11 mouse cellular contexts compared by ENCODE assay signal in the genomic region with DNA sequence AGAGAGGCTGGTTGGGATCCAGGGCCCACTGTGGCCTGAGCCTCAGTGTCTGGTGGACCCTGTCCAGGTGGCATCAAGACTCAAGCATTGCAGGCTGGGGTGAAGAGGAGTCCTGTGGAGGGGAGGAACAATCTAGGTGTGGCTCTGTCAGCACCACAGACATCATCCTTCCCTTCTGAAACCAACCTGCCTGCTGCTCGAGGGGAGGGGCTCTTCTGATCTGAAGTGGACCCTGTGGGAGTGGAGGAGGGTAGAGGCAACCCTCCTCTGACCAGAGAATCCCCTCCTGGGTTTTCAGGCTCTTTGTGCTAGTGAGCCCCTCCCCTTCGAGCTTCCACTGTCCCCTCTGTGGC. TPM values are rescaled to one million over a fixed set of nuclear protein-coding genes. Genes with fewer than 3 reads are reported as not detected.
DNase-seq lines count a peak whose midpoint lies in the region; ATAC-seq and TF ChIP-seq lines count a peak whose summit lies in the region.
"Had no signal": no experiment of that assay in that cellular context is flagged by ENCODE, and none has a peak within 500 bp of the region (broad histone marks: within the 10 kb centered on the region; RNA-seq: fewer than 3 reads in every experiment).

No protein-coding gene starts in this region.

- H3K27me3 ChIP-seq in heart, embryonic 16.5 days (ENCODE audit: control insufficient read depth, insufficient read depth, low read length) = no peaks in the 10 kb centered on the region
- H3K27me3 ChIP-seq in MEL (ENCODE audit: control insufficient read depth in 1 of 2, insufficient read depth in 2 of 2, low read length in 2 of 2) = no peaks in the 10 kb centered on the region
- H3K27me3 ChIP-seq in hindbrain, embryonic 12.5 days = no peaks in the 10 kb centered on the region
- H3K27me3 ChIP-seq in midbrain, embryonic 12.5 days = no peaks in the 10 kb centered on the region

- TF ChIP-seq RAD21 in MEL (IDR thresholded peaks at IDR 0.05; ENCODE audit: low read depth, low read length) = no peak

- H3K9ac ChIP-seq in heart, embryonic 16.5 days (ENCODE audit: low read length) = no peak overlapping the region; the same call in 1 of the 2 replicates
- peak overlapping the region; percentile 50 for H3K9ac ChIP-seq in MEL (ENCODE audit: control insufficient read depth, low read depth, low read length, poor library complexity, severe bottlenecking)
- peak overlapping the region; percentile 52 for H3K9ac ChIP-seq in hindbrain, embryonic 12.5 days
- peak overlapping the region; percentile 66 for H3K9ac ChIP-seq in midbrain, embryonic 12.5 days (replicated peaks)

- TF ChIP-seq CTCF in MEL (IDR thresholded peaks at IDR 0.05 in 2 of 3, conservative IDR thresholded peaks at IDR 0.05 in 1 of 3; ENCODE audit: control insufficient read depth in 1 of 3, insufficient read depth in 1 of 3, low read depth in 2 of 3, low read length in 3 of 3, poor library complexity in 1 of 3, severe bottlenecking in 1 of 3) = no peak

- H3K36me3 ChIP-seq in heart, embryonic 16.5 days (ENCODE audit: control insufficient read depth, insufficient read depth) = no peaks in the 10 kb centered on the region
- H3K36me3 ChIP-seq in MEL (ENCODE audit: control insufficient read depth in 1 of 2, insufficient read depth in 2 of 2, low read length in 2 of 2) = peaks cover 7 to 58% of the 10 kb centered on the region in 2 experiments
- H3K36me3 ChIP-seq in hindbrain, embryonic 12.5 days = peaks cover 37% of the 10 kb centered on the region
- peaks cover 43% of the 10 kb centered on the region for H3K36me3 ChIP-seq in midbrain, embryonic 12.5 days

- peak overlapping the region; percentile 64 for H3K27ac ChIP-seq in heart, embryonic 16.5 days (ENCODE audit: low read length)
- H3K27ac ChIP-seq in MEL (ENCODE audit: control insufficient read depth, low read depth, low read length) = peak overlapping the region; percentile 100
- peak overlapping the region; percentile 87 for H3K27ac ChIP-seq in hindbrain, embryonic 12.5 days
- H3K27ac ChIP-seq in midbrain, embryonic 12.5 days (replicated peaks) = peak overlapping the region; percentile 96

- no peak for DNase-seq in heart, postnatal 4 days
- no peak for DNase-seq in MEL (ENCODE audit: low read depth, low spot score)
- DNase-seq in cerebellum, adult 11 months = no peak
- DNase-seq in spleen, postnatal 4 days (ENCODE audit: low spot score in 2 of 2) = no peak
- DNase-seq: adrenal gland, postnatal 10 days; heart, adult 11 months; lung, embryonic 14.5 days had no signal

- no peak; the same call in 1 of the 2 replicates for ATAC-seq in heart, embryonic 16.5 days (replicated peaks; ENCODE audit: extremely low read depth, insufficient read depth, low FRiP score)
- 0 out of 2 replicates have a peak, but pooled peaks have one; percentile 9 for ATAC-seq in hindbrain, embryonic 12.5 days (ENCODE audit: low FRiP score)
- no peak for ATAC-seq in midbrain, embryonic 12.5 days (ENCODE audit: low FRiP score, low read depth)
- ATAC-seq in cerebellum, adult (ENCODE audit: insufficient number of reproducible peaks, low FRiP score, low TSS enrichment) = no peak; the same call in 1 of the 2 replicates

- peaks cover 19% of the 10 kb centered on the region for H3K79me2 ChIP-seq in MEL (ENCODE audit: control insufficient read depth, insufficient read depth, low read length, poor library complexity)

- H3K4me2 ChIP-seq in heart, embryonic 16.5 days (ENCODE audit: low read depth, low read length) = no peak overlapping the region
- peak overlapping the region; percentile 13; the same call in 1 of the 2 replicates for H3K4me2 ChIP-seq in hindbrain, embryonic 12.5 days (replicated peaks)
- peak overlapping the region; percentile 29 for H3K4me2 ChIP-seq in midbrain, embryonic 12.5 days (replicated peaks)
- H3K4me2 ChIP-seq: lung, embryonic 14.5 days had no signal

- TF ChIP-seq POLR2A in MEL (IDR thresholded peaks at IDR 0.05; ENCODE audit: control insufficient read depth in 1 of 2, insufficient read depth in 1 of 2, low read depth in 1 of 2, low read length in 2 of 2, poor library complexity in 1 of 2) = no peak

- no peak for TF ChIP-seq EP300 in MEL (IDR thresholded peaks at IDR 0.05; ENCODE audit: low read depth in 1 of 2, low read length in 2 of 2)

- WGBS in heart, embryonic 16.5 days = 26% methylated on average over 2 of the region's 2 CpGs
- WGBS in hindbrain, embryonic 12.5 days = 10% methylated on average over 2 of the region's 2 CpGs
- WGBS in midbrain, embryonic 12.5 days = 4% methylated on average over 2 of the region's 2 CpGs

- no peaks in the 10 kb centered on the region for H3K9me3 ChIP-seq in heart, embryonic 16.5 days (replicated peaks; ENCODE audit: control insufficient read depth, low read length)
- no peaks in the 10 kb centered on the region for H3K9me3 ChIP-seq in MEL (replicated peaks; ENCODE audit: insufficient read depth, low read length)
- no peaks in the 10 kb centered on the region for H3K9me3 ChIP-seq in hindbrain, embryonic 12.5 days (replicated peaks)
- no peaks in the 10 kb centered on the region for H3K9me3 ChIP-seq in midbrain, embryonic 12.5 days

- no peak overlapping the region for H3K4me3 ChIP-seq in heart, embryonic 16.5 days (ENCODE audit: low read length)
- H3K4me3 ChIP-seq in MEL (ENCODE audit: control insufficient read depth in 1 of 2, insufficient read depth in 1 of 2, low read depth in 2 of 2, low read length in 2 of 2) = no peak overlapping the region
- H3K4me3 ChIP-seq in hindbrain, embryonic 12.5 days = no peak overlapping the region
- H3K4me3 ChIP-seq in midbrain, embryonic 12.5 days = no peak overlapping the region

- H3K4me1 ChIP-seq in heart, embryonic 16.5 days (ENCODE audit: control insufficient read depth, insufficient read depth, low read length) = peaks cover 58% of the 10 kb centered on the region
- peaks cover 36 to 63% of the 10 kb centered on the region in 2 experiments for H3K4me1 ChIP-seq in MEL (ENCODE audit: control insufficient read depth in 1 of 2, insufficient read depth in 2 of 2, low read length in 2 of 2)
- H3K4me1 ChIP-seq in hindbrain, embryonic 12.5 days = peaks cover 96% of the 10 kb centered on the region
- peaks cover 90% of the 10 kb centered on the region for H3K4me1 ChIP-seq in midbrain, embryonic 12.5 days

TF ChIP-seq in MEL, 35 proteins besides CTCF, POLR2A, EP300 and RAD21:
- TF ChIP-seq BHLHE40 (IDR thresholded peaks at IDR 0.05; ENCODE audit: borderline replicate concordance, low read depth, low read length) = no peak
- TF ChIP-seq ELF1 (IDR thresholded peaks at IDR 0.05; ENCODE audit: low read depth, low read length) = no peak
- TF ChIP-seq KAT2A (conservative IDR thresholded peaks at IDR 0.05; ENCODE audit: low read depth, low read length) = no peak
- TF ChIP-seq NELFE (IDR thresholded peaks at IDR 0.05; ENCODE audit: low read depth, low read length) = no peak
- TF ChIP-seq GATA1 (IDR thresholded peaks at IDR 0.05; ENCODE audit: low read depth, low read length) = no peak
- no peak for TF ChIP-seq ZNF384 (IDR thresholded peaks at IDR 0.05; ENCODE audit: low read depth, low read length)
- no peak for TF ChIP-seq POLR2AphosphoS5 (IDR thresholded peaks at IDR 0.05; ENCODE audit: borderline replicate concordance, low read depth, low read length)
- TF ChIP-seq MYB (IDR thresholded peaks at IDR 0.05; ENCODE audit: low read depth, low read length) = no peak
TF ChIP-seq in MEL: peak in this region for 0.

RNA-seq across cellular contexts. Expression of gene Ssbp3, which starts 25.1 kb away (rescaled TPM):
- polyA plus RNA-seq in heart, embryonic 16.5 days (2015; fragmentation: Nextera tagmentation; extraction: Ambion mirVana) = 51.2 and 52.9 TPM in 2 replicates
- total RNA-seq in heart, postnatal 4 days (2021) = 10 to 100 TPM; 55.3 to 58.7 TPM
- total RNA-seq in MEL (2012; rRNA removed) = 28.3 and 30.5 TPM in 2 replicates
- 100 to 1,000 TPM; 116 to 242 TPM for polyA plus RNA-seq in MEL (2012; ENCODE audit: insufficient read depth in 1 of 2, insufficient read length in 2 of 2, low read depth in 1 of 2, low replicate concordance in 2 of 2, missing spikeins in 1 of 2)
- polyA plus RNA-seq in hindbrain, embryonic 12.5 days (2016; fragmentation: Nextera tagmentation; extraction: Ambion mirVana) = 285 and 302 TPM in 2 replicates
- 277 and 309 TPM in 2 replicates for polyA plus RNA-seq in midbrain, embryonic 12.5 days (2016; fragmentation: Nextera tagmentation; extraction: Ambion mirVana)
